ENCODE assay signal across 12 mouse cellular contexts in the genomic region with DNA sequence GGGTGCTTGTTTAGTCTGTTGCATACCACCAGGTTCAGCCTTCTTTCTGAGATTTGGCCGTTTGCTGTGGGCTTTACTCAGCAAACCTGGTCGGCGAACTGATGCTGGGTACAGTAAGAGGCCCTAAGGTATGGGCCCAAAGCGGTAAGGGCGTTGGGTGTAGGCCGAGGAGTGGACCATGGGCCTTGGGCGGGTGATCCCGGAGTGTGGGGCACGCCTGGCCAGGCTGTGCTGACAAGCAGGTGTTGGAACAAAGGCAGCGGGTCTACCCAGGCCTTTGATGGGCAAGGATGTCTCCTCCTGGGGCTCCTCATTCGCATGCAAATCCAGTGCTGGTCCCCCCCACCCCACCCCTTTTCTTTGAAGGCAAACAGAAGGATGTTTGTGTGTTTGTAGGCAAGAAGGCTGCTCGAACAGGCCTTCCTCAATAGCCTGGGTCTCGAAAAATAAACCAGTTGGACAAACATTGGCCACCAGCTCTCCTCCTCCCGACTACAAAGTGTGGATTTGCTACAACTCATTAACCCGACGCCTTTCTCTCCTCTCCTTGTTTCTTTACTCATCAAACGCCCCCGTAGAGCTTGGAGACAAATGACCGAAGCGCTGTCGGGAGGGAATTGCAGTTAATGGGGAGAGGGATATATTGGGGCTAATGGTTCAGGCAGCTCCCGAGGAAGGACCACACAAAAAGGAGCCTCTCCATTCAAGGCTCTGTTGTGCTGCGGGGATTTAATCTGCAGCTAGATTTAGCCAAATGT. TPM values are rescaled to one million over a fixed set of nuclear protein-coding genes. Genes with fewer than 3 reads are reported as not detected.
A peak's percentile ranks its signal among the peaks of the same experiment; 100 is the strongest.
DNase-seq lines count a peak whose midpoint lies in the region; ATAC-seq and TF ChIP-seq lines count a peak whose summit lies in the region.
"Had no signal": no experiment of that assay in that cellular context is flagged by ENCODE, and none has a peak within 500 bp of the region (broad histone marks: within the 10 kb centered on the region; RNA-seq: fewer than 3 reads in every experiment).

No protein-coding gene starts in this region.

- H3K9ac ChIP-seq in midbrain, postnatal 0 days (replicated peaks; ENCODE audit: low read length, poor library complexity, severe bottlenecking): no peak overlapping the region
- H3K9ac ChIP-seq in hindbrain, embryonic 15.5 days: no peak overlapping the region
- H3K9ac ChIP-seq: limb, embryonic 15.5 days had no signal

- peak overlapping the region; percentile 66 for H3K4me3 ChIP-seq in midbrain, embryonic 10.5 days
- no peak overlapping the region for H3K4me3 ChIP-seq in midbrain, postnatal 0 days (ENCODE audit: low read depth, low read length)
- peak overlapping the region; percentile 72 for H3K4me3 ChIP-seq in embryonic facial prominence, embryonic 10.5 days
- H3K4me3 ChIP-seq in hindbrain, embryonic 15.5 days: no peak overlapping the region
- no peak overlapping the region for H3K4me3 ChIP-seq in heart, embryonic 10.5 days
- H3K4me3 ChIP-seq: limb, embryonic 15.5 days had no signal

- H3K36me3 ChIP-seq in midbrain, embryonic 10.5 days: no peaks in the 10 kb centered on the region
- no peaks in the 10 kb centered on the region for H3K36me3 ChIP-seq in midbrain, postnatal 0 days (ENCODE audit: insufficient read depth, low read length)
- no peaks in the 10 kb centered on the region for H3K36me3 ChIP-seq in embryonic facial prominence, embryonic 10.5 days (replicated peaks)
- H3K36me3 ChIP-seq in hindbrain, embryonic 15.5 days: no peaks in the 10 kb centered on the region
- no peaks in the 10 kb centered on the region for H3K36me3 ChIP-seq in heart, embryonic 10.5 days
- H3K36me3 ChIP-seq: G1E; limb, embryonic 15.5 days had no signal

- H3K4me1 ChIP-seq in midbrain, embryonic 10.5 days: peaks cover 45% of the 10 kb centered on the region
- H3K4me1 ChIP-seq in midbrain, postnatal 0 days (ENCODE audit: insufficient read depth, low read length): 0 out of 2 replicates have a peak, but pooled peaks cover 3% of the 10 kb centered on the region
- H3K4me1 ChIP-seq in embryonic facial prominence, embryonic 10.5 days: peaks cover 36% of the 10 kb centered on the region
- peaks cover 21% of the 10 kb centered on the region for H3K4me1 ChIP-seq in hindbrain, embryonic 15.5 days (replicated peaks)
- H3K4me1 ChIP-seq in heart, embryonic 10.5 days: peaks cover 24% of the 10 kb centered on the region

- peaks cover 100% of the 10 kb centered on the region for H3K27me3 ChIP-seq in midbrain, embryonic 10.5 days (ENCODE audit: low read depth, poor library complexity, severe bottlenecking)
- H3K27me3 ChIP-seq in midbrain, postnatal 0 days (ENCODE audit: insufficient read depth, low read length): peaks cover 77% of the 10 kb centered on the region
- peaks cover 100% of the 10 kb centered on the region for H3K27me3 ChIP-seq in embryonic facial prominence, embryonic 10.5 days (replicated peaks; ENCODE audit: low read depth, poor library complexity, severe bottlenecking)
- peaks cover 83% of the 10 kb centered on the region for H3K27me3 ChIP-seq in hindbrain, embryonic 15.5 days
- H3K27me3 ChIP-seq in heart, embryonic 10.5 days (ENCODE audit: insufficient read depth, poor library complexity, severe bottlenecking): peaks cover 90% of the 10 kb centered on the region

- peak overlapping the region; percentile 68 for H3K27ac ChIP-seq in midbrain, embryonic 10.5 days (replicated peaks)
- no peak overlapping the region for H3K27ac ChIP-seq in midbrain, postnatal 0 days (ENCODE audit: low read depth, low read length)
- H3K27ac ChIP-seq in embryonic facial prominence, embryonic 10.5 days (replicated peaks): peak overlapping the region; percentile 81
- no peak overlapping the region for H3K27ac ChIP-seq in hindbrain, embryonic 15.5 days (replicated peaks)
- H3K27ac ChIP-seq in heart, embryonic 10.5 days: no peak overlapping the region; the same call in 1 of the 2 replicates
- H3K27ac ChIP-seq: limb, embryonic 15.5 days had no signal

- no peak overlapping the region for H3K4me2 ChIP-seq in midbrain, postnatal 0 days (ENCODE audit: low read depth, low read length, poor library complexity, severe bottlenecking)
- peak overlapping the region; percentile 14; the same call in 1 of the 2 replicates for H3K4me2 ChIP-seq in hindbrain, embryonic 15.5 days
- H3K4me2 ChIP-seq: limb, embryonic 15.5 days had no signal

- TF ChIP-seq CTCF in midbrain, postnatal 0 days (IDR thresholded peaks at IDR 0.05): no peak

- WGBS in midbrain, embryonic 10.5 days: under 1% methylated on average over 23 of the region's 23 CpGs
- 5% methylated on average over 23 of the region's 23 CpGs for WGBS in midbrain, postnatal 0 days
- WGBS in embryonic facial prominence, embryonic 10.5 days: 1% methylated on average over 23 of the region's 23 CpGs
- 2% methylated on average over 23 of the region's 23 CpGs for WGBS in hindbrain, embryonic 15.5 days
- 2% methylated on average over 23 of the region's 23 CpGs for WGBS in heart, embryonic 10.5 days

- no peak for ATAC-seq in midbrain, postnatal 0 days (ENCODE audit: low FRiP score)
- no peak for ATAC-seq in hindbrain, embryonic 15.5 days (ENCODE audit: low FRiP score, low read depth)

- DNase-seq in midbrain, embryonic 10.5 days (ENCODE audit: low spot score): peak; percentile 67
- DNase-seq in midbrain, postnatal 0 days (ENCODE audit: low spot score): no peak
- peak; percentile 65 for DNase-seq in embryonic facial prominence, embryonic 10.5 days (ENCODE audit: low spot score)
- DNase-seq in retina, postnatal 1 day: peak; percentile 77
- DNase-seq in heart, embryonic 10.5 days (ENCODE audit: low spot score): no peak
- DNase-seq in urinary bladder, postnatal 25 days (ENCODE audit: low spot score): no peak
- DNase-seq in heart, adult 8-10 months (ENCODE audit: low spot score): no peak
- DNase-seq: gastrocnemius, postnatal 36 days; thymus, adult 18-20 months had no signal

- H3K9me3 ChIP-seq in midbrain, embryonic 10.5 days (replicated peaks): no peaks in the 10 kb centered on the region
- no peaks in the 10 kb centered on the region for H3K9me3 ChIP-seq in midbrain, postnatal 0 days (ENCODE audit: low read length)
- H3K9me3 ChIP-seq in embryonic facial prominence, embryonic 10.5 days: no peaks in the 10 kb centered on the region
- H3K9me3 ChIP-seq in hindbrain, embryonic 15.5 days: 0 out of 2 replicates have a peak, but pooled peaks cover 5% of the 10 kb centered on the region
- no peaks in the 10 kb centered on the region for H3K9me3 ChIP-seq in heart, embryonic 10.5 days
- H3K9me3 ChIP-seq: limb, embryonic 15.5 days had no signal

RNA-seq across cellular contexts. Expression of gene Foxd1, which starts 4.6 kb away (rescaled TPM):
- polyA plus RNA-seq in midbrain, embryonic 10.5 days (2016; fragmentation: Nextera tagmentation; extraction: Ambion mirVana): 3.4 and 3.7 TPM in 2 replicates
- 2.4 and 2.5 TPM in 2 replicates for total RNA-seq in midbrain, postnatal 0 days (2014; rRNA removed)
- polyA plus RNA-seq in midbrain, postnatal 0 days (2015; fragmentation: Nextera tagmentation; extraction: Ambion mirVana): 0.59 and 0.74 TPM in 2 replicates
- polyA plus RNA-seq in embryonic facial prominence, embryonic 10.5 days (2016; fragmentation: Nextera tagmentation; extraction: Ambion mirVana): 3.7 and 4.3 TPM in 2 replicates
- 1.1 and 1.2 TPM in 2 replicates for polyA plus RNA-seq in hindbrain, embryonic 15.5 days (2015; fragmentation: Nextera tagmentation; extraction: Ambion mirVana)
- 0.10 and 0.16 TPM in 2 replicates for polyA plus RNA-seq in heart, embryonic 10.5 days (2016; fragmentation: Nextera tagmentation; extraction: Ambion mirVana)
- total RNA-seq in heart, adult 8-10 months (2022): under 1 TPM in 1 of 4 experiments, not detected in 3; 0.06 TPM
- polyA plus RNA-seq: G1E had no signal

RNA-seq across cellular contexts. Expression of gene Btf3, which starts 41.8 kb away (rescaled TPM):
- 640 and 750 TPM in 2 replicates for polyA plus RNA-seq in midbrain, embryonic 10.5 days (2016; fragmentation: Nextera tagmentation; extraction: Ambion mirVana)
- 269 and 303 TPM in 2 replicates for total RNA-seq in midbrain, postnatal 0 days (2014; rRNA removed)
- polyA plus RNA-seq in midbrain, postnatal 0 days (2015; fragmentation: Nextera tagmentation; extraction: Ambion mirVana): 441 and 472 TPM in 2 replicates
- polyA plus RNA-seq in embryonic facial prominence, embryonic 10.5 days (2016; fragmentation: Nextera tagmentation; extraction: Ambion mirVana): 764 and 773 TPM in 2 replicates
- polyA plus RNA-seq in hindbrain, embryonic 15.5 days (2015; fragmentation: Nextera tagmentation; extraction: Ambion mirVana): 444 and 475 TPM in 2 replicates
- 512 and 641 TPM in 2 replicates for polyA plus RNA-seq in heart, embryonic 10.5 days (2016; fragmentation: Nextera tagmentation; extraction: Ambion mirVana)
- 100 to 1,000 TPM; 181 to 211 (median 205) TPM for total RNA-seq in heart, adult 8-10 months (2022)

Comparison
In these comparisons a context has a peak if more than half of its experiments do, and no peak if none do; other contexts are left out.
1. DNase-seq: peak in midbrain, embryonic 10.5 days (single experiment), embryonic facial prominence, embryonic 10.5 days (single experiment) and retina, postnatal 1 day (single experiment); none in midbrain, postnatal 0 days (single experiment), heart, embryonic 10.5 days (single experiment), urinary bladder, postnatal 25 days (single experiment) and heart, adult 8-10 months (single experiment).
2. H3K27ac ChIP-seq: peak in midbrain, embryonic 10.5 days (single experiment) and embryonic facial prominence, embryonic 10.5 days (single experiment); none in midbrain, postnatal 0 days (single experiment), hindbrain, embryonic 15.5 days (single experiment) and heart, embryonic 10.5 days (single experiment).
3. H3K4me3 ChIP-seq: peak in midbrain, embryonic 10.5 days (single experiment) and embryonic facial prominence, embryonic 10.5 days (single experiment); none in midbrain, postnatal 0 days (single experiment), hindbrain, embryonic 15.5 days (single experiment) and heart, embryonic 10.5 days (single experiment).